Mouse (Mus musculus): ENCODE measurements around the gene Kif16b. TPM values are rescaled to one million over a fixed set of nuclear protein-coding genes. Genes with fewer than 3 reads are reported as not detected.

The Kif16b gene
- polyA plus RNA-seq, 1 experiment: 13.7 TPM

DNA sequence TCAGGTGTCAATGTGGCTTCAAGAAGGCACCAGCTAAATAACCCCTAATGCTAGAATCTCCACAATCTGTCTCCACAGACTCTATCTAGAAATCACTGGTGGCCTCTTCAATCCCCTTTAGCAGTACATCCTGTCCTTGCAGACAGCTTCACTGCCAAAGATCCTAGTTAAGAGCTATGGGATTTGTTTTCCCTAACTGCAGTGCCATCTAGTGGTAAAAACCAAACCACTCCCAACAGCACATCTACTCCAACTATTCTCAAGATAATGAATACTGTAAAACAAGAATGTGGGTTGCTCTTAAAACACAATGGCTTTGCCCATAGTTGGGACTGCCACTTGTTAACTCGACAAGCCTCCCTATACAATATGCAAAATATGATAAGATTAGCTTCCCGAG, 88.3 kb downstream of the Kif16b start:
- Histone ChIP-seq H3K4me1 (ENCODE audit: control insufficient read depth, insufficient read depth, insufficient read length, low read length) (no peaks in the 10 kb centered on the region), H3K4me3 (ENCODE audit: insufficient read depth, low read depth, low read length) (no peak overlapping the region), H3K27ac (replicated peaks; ENCODE audit: low read depth, low read length) (no peak overlapping the region)

DNA sequence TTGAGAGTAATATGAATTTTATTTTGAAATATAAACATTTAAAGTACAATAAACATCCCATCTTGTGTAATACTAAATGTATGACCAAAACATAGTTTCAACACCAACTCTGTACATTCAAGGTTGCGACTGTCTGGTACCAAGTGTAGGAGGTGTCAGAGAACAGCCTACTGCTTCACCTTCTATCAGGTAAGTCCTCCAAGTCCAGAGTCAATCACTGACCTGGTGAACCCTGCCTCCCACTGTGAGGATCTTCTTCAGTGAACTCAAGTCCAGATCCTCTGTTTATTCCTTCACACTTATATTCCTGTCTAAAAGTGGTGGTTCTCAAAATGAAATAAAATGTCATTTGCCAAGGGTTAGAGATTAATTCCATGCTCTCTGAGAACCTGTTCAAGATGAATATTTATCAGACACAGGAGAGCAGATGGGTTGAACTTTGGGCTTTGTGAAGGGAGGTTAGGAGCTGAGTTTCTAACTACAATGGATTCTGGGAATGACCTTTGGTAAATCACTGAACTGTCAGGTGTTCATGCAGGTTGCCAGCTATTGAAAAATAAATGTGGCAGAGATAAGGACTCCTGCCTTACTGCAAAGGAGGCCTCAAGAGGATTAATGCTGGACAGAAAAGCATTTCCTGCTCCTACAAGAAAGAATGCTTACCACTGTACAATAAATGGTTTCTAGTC, 97.4 kb downstream of the Kif16b start:
- no peak overlapping the region for H3K27ac ChIP-seq (replicated peaks; ENCODE audit: low read depth, low read length)
- no peaks in the 10 kb centered on the region for H3K4me1 ChIP-seq (ENCODE audit: control insufficient read depth, insufficient read depth, insufficient read length, low read length)
- H3K4me3 ChIP-seq (ENCODE audit: insufficient read depth, low read depth, low read length): no peak overlapping the region

DNA sequence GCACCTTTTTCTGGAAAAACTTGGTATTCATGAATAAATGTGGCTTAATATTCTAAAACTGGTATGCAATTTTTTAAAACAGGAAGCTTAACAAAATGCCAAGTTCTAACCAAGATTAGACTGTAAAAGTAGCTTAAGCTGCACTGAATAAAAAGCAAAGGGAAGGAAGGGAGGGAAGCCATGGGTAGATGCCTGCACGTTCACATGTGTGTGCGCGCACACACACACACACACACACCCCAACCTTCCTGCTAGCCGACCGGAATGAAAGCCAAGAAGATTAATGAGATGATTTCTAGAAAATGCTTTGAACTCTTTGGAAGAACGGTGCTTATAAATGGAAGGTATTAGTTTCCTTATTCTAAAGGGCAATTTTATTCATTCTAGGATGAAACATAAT, 104.0 kb downstream of the Kif16b start:
- Histone ChIP-seq H3K4me1 (ENCODE audit: control insufficient read depth, insufficient read depth, insufficient read length, low read length) (no peaks in the 10 kb centered on the region), H3K4me3 (ENCODE audit: insufficient read depth, low read depth, low read length) (no peak overlapping the region), H3K27ac (replicated peaks; ENCODE audit: low read depth, low read length) (no peak overlapping the region)

DNA sequence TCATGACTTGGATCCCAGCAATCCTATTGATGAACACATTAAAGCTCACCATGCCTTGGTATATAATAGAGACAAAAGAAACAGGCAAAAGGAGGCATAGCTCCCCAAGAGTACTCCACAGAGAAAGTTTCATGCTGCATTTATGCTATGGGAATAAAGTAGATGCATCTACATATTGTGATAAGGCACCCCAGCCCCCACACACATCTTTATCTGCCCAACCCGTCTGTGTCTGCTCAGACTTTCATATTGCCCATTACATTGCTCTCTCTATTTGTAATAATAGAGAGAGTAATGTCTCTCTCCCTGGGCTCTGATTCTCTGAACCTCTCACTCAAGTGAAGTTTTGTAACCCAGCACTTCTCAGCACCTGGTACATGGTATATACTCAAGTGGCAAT, 126.0 kb downstream of the Kif16b start:
- no peaks in the 10 kb centered on the region for H3K4me1 ChIP-seq (ENCODE audit: control insufficient read depth, insufficient read depth, insufficient read length, low read length)
- no peak overlapping the region for H3K27ac ChIP-seq (replicated peaks; ENCODE audit: low read depth, low read length)
- H3K4me3 ChIP-seq (ENCODE audit: insufficient read depth, low read depth, low read length): no peak overlapping the region

DNA sequence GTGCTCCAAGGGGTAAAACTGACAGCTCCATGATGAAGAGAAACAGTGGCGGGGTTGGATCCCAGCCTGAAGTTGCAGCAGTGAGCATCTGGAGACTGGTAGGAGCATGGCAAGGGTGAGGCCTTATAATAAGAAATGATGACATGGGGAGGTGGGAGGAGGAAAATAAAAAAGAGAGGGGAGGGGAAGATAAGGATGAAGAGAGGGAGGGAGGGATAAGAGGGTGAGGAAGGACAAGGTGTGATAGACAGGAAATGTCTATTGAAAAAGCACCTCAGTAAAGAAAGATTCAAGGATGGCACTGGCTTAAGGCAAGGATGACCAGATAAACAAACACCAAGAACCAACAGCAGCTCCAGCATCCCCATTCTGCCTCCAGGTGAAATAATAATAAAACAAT, 126.6 kb downstream of the Kif16b start:
- no peak overlapping the region for H3K4me3 ChIP-seq (ENCODE audit: insufficient read depth, low read depth, low read length)
- H3K27ac ChIP-seq (replicated peaks; ENCODE audit: low read depth, low read length): no peak overlapping the region
- no peaks in the 10 kb centered on the region for H3K4me1 ChIP-seq (ENCODE audit: control insufficient read depth, insufficient read depth, insufficient read length, low read length)

DNA sequence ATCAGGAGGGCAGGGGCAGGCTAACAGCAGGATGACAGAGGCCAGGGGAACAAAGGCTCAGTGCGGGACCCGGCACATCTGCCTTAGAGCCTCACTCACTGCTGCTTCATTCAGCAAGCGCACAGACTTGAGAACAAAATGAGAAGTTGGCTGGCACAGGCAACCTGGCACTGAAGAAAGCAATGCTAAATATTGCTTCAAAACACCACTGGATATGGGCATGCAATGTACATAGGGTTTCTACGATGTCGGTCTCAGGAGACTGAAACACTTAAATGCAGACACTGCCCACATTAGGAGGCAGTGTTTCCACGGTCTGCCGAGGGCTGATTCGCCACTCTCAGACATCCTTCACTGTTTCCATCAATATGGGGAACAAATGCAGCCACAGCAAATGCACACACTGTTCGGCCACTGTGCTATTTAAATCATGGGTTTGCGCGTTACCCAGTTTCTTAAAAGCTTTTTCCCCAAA, 131.6 kb downstream of the Kif16b start:
- Histone ChIP-seq H3K4me1 (ENCODE audit: control insufficient read depth, insufficient read depth, insufficient read length, low read length) (peaks cover 3% of the 10 kb centered on the region; the same call in 1 of the 2 replicates), H3K4me3 (ENCODE audit: insufficient read depth, low read depth, low read length) (no peak overlapping the region), H3K27ac (replicated peaks; ENCODE audit: low read depth, low read length) (no peak overlapping the region)

DNA sequence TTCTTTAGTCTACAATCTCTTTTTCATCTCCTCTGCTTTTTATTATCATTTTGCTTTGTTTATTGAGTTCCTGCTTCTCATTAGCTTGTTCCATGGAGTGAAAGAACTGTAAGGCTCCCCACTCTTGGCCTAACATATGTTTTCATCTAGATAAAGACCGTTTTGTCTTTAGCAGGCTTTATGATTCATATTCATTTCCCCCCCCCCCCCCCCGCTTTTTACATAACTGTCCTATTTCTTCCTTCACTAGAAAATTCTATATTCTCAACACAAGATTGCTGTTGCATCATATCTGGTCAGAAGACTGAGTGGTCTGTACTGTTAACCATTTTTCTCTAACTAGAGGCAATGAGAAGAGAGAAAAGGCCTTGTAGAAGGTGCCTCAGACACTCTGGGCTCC, 137.1 kb downstream of the Kif16b start:
- Histone ChIP-seq H3K4me3 (ENCODE audit: insufficient read depth, low read depth, low read length) (no peak overlapping the region), H3K4me1 (ENCODE audit: control insufficient read depth, insufficient read depth, insufficient read length, low read length) (no peaks in the 10 kb centered on the region; the same call in 1 of the 2 replicates), H3K27ac (replicated peaks; ENCODE audit: low read depth, low read length) (no peak overlapping the region)

DNA sequence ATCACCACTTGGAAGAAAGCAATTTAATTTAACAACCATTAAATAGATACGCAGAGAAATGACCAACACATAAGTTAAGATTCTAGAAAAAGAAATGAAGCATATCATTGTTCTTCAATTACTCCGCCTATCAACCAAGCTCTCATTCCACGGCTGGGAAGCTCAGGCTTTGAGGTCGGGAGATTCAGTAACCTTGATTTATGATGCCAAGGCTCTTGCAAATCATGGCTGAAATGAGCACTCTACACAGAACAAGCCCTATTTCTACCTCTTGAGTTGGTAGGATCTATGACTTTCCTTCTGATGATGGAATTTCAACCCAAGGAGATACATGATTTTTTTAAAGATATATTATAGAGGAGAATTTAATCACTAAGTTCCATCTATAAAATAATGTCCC, 140.5 kb downstream of the Kif16b start:
- no peak overlapping the region for H3K27ac ChIP-seq (replicated peaks; ENCODE audit: low read depth, low read length)
- H3K4me1 ChIP-seq (ENCODE audit: control insufficient read depth, insufficient read depth, insufficient read length, low read length): 0 out of 2 replicates have a peak, but pooled peaks cover 2% of the 10 kb centered on the region

DNA sequence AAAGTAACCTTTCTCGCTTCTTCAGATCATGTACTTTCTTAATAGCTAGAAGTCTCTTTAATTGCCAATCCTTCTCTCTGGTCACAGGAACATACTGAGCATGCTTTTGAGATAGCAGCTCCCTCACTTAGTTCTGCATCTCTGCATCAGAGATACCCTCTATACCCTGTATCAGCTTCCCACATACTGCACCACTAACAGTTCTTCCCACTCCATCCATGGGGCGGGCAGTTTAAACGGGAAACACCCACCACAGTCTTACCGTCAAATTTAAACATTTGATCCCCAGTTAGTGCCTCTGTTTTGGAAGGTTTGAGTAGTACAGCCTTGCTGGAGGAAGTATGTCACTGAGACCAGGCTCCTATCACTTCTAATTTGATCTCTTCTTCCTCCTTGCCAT, 142.1 kb downstream of the Kif16b start:
- Histone ChIP-seq H3K4me3 (ENCODE audit: insufficient read depth, low read depth, low read length) (no peak overlapping the region), H3K4me1 (ENCODE audit: control insufficient read depth, insufficient read depth, insufficient read length, low read length) (0 out of 2 replicates have a peak, but pooled peaks cover 2% of the 10 kb centered on the region), H3K27ac (replicated peaks; ENCODE audit: low read depth, low read length) (no peak overlapping the region)

More for the DNA sequence above, 140.5 kb downstream of the Kif16b start:
- no peak overlapping the region for H3K4me3 ChIP-seq (ENCODE audit: insufficient read depth, low read depth, low read length)

DNA sequence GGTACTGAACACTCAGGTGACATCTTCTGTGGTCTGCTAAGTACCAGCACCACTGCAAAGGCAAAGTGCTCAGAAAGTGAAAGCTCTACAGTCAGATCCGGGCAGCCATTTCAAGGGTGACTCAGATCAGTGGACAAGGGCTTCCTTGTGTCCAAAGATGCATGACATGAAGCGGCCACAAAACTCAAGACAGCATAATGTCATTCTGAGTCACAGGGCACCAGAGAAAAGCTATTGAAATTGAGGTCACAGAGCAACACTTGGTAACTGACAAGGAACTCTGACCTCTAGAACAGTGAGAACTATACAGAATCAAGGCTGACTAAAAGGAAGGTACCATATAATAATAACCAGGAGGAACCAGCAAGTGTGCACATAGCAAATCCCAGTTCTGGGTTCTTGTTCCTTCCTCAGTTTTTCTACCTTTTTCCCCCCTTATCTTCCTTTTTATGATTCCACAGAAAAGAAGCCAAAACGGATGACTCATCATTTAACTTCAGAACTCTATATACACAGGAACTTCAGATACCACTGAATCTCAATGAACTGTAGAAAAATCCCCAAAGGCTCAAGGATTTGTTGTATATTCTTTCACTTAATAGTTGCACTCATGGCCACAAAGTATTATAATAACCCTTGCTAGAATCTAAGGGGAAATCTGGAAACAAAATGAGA, 143.1 kb downstream of the Kif16b start:
- Histone ChIP-seq H3K27ac (replicated peaks; ENCODE audit: low read depth, low read length) (no peak overlapping the region), H3K4me1 (ENCODE audit: control insufficient read depth, insufficient read depth, insufficient read length, low read length) (0 out of 2 replicates have a peak, but pooled peaks cover 2% of the 10 kb centered on the region), H3K4me3 (ENCODE audit: insufficient read depth, low read depth, low read length) (no peak overlapping the region)

DNA sequence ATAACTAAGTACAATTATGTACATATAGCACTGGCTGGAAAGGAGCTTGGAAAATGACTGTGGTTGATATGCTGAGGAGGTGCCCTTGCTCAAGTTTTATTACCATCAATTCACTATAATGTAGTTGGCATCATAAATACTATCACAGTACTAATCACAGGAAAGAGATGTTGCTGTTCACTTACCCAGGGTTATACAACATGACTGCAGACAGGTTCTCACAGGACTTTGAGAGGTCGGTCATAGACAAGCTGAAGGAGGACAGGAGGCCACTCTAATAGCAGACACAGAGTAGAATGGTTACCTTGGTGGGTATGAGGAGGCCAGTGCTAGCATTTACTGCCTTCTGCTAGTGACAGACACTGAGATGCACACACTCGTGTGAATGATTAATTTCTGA, 162.0 kb downstream of the Kif16b start:
- H3K27ac ChIP-seq (replicated peaks; ENCODE audit: low read depth, low read length): no peak overlapping the region

DNA sequence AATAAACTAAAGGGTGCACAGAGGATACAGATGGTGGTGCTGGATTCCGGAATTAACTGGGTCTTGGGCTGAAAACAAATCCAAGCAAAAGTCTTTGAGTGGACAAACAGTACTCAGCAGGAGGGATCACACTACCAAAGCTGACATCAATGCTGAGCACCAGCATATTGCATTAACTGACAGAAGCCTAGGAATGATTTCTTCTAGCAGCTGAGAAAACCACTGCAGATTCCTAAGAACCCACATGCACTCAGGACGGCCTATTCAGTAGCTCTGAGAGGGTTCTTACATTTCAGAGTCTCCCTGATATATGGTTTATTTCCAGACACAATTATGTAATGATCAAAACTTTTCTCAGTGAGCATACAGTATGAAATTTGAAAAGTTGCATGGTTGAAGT, 162.8 kb downstream of the Kif16b start:
- Histone ChIP-seq H3K27ac (replicated peaks; ENCODE audit: low read depth, low read length) (no peak overlapping the region), H3K4me3 (ENCODE audit: insufficient read depth, low read depth, low read length) (no peak overlapping the region), H3K4me1 (ENCODE audit: control insufficient read depth, insufficient read depth, insufficient read length, low read length) (no peaks in the 10 kb centered on the region)

More for the DNA sequence above, 162.0 kb downstream of the Kif16b start:
- Histone ChIP-seq H3K4me3 (ENCODE audit: insufficient read depth, low read depth, low read length) (no peak overlapping the region), H3K4me1 (ENCODE audit: control insufficient read depth, insufficient read depth, insufficient read length, low read length) (no peaks in the 10 kb centered on the region)

DNA sequence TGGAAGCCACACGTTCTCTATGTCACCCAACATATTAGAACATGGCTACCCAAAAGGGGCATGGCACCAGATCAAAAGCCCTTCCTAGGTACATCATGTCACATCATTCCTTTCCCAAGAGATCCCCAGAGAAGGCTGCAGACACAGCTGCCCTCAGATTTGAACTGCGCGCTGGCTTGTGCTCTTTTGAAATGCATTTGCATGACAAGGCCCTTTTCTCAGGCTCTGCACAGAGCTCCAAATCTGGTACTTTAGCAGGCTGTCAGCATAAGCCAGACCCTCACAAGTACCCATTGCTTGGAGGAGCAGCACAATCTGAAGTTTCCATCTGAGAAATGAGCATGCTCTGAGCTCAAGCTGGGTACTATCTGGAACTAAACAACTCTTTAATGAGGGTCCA, 165.6 kb downstream of the Kif16b start:
- H3K4me3 ChIP-seq (ENCODE audit: insufficient read depth, low read depth, low read length): no peak overlapping the region
- H3K27ac ChIP-seq (replicated peaks; ENCODE audit: low read depth, low read length): no peak overlapping the region
- peaks cover 3% of the 10 kb centered on the region; the same call in 1 of the 2 replicates for H3K4me1 ChIP-seq (ENCODE audit: control insufficient read depth, insufficient read depth, insufficient read length, low read length)

DNA sequence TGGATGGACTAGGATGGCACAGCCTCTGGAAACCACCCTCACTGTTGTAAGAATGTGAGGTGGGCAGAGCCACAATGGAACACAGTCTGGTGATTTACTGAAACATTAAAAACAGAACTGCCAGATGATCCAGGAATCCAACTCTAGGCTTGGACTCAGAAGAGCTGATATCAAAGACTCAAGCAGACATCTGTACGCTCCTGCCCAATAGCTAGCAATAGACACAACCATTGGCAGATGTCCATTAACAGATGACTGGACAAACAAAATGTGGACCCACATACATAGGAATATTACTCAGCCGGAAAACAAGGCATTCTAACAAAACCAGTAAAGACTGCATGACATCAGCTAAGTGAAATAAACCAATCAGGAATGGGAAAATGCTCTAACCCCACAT, 167.3 kb downstream of the Kif16b start:
- Histone ChIP-seq H3K27ac (replicated peaks; ENCODE audit: low read depth, low read length) (no peak overlapping the region), H3K4me3 (ENCODE audit: insufficient read depth, low read depth, low read length) (no peak overlapping the region), H3K4me1 (ENCODE audit: control insufficient read depth, insufficient read depth, insufficient read length, low read length) (peaks cover 7% of the 10 kb centered on the region)

DNA sequence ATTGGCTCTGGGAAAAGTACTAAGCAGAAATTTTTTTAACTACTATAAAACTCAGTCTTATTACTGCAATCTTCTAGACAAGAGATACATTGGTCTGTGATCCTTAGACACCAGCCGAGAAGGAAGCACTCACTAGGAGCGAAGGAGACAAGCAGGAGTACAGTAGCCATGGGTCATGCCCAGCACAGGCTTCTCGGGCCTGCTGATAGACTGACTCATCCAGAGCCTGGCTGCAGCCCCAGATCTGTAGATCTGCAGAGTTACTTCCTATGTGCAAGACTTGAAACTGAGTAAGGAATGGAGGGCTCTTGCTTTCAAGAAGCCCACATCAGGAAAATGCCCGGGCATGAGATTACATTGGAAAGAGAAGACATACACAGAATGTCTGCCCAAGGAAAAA, 169.0 kb downstream of the Kif16b start:
- no peak overlapping the region for H3K4me3 ChIP-seq (ENCODE audit: insufficient read depth, low read depth, low read length)
- peaks cover 7% of the 10 kb centered on the region for H3K4me1 ChIP-seq (ENCODE audit: control insufficient read depth, insufficient read depth, insufficient read length, low read length)
- no peak overlapping the region for H3K27ac ChIP-seq (replicated peaks; ENCODE audit: low read depth, low read length)

DNA sequence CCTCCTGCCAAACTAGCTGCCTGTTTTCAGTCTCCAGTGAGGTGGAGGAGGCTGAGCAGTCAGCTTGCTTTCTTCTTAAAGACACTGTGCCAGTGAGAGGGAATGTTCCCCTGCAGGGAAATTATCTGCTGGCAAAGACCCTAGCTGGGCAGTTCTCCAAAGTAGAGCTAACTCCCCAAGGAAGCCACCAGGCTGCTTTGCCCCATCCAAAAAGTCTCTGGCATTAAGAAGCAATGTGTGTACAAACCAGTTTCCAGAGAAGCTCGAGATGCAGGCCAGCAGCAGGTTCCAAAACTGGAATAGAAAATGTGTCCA, 169.6 kb downstream of the Kif16b start:
- Histone ChIP-seq H3K4me3 (ENCODE audit: insufficient read depth, low read depth, low read length) (no peak overlapping the region), H3K27ac (replicated peaks; ENCODE audit: low read depth, low read length) (no peak overlapping the region), H3K4me1 (ENCODE audit: control insufficient read depth, insufficient read depth, insufficient read length, low read length) (peaks cover 7% of the 10 kb centered on the region)
